Mouse (Mus musculus): Measurements from ENCODE around the gene Cisd2.

Gene Cisd2

DNA sequence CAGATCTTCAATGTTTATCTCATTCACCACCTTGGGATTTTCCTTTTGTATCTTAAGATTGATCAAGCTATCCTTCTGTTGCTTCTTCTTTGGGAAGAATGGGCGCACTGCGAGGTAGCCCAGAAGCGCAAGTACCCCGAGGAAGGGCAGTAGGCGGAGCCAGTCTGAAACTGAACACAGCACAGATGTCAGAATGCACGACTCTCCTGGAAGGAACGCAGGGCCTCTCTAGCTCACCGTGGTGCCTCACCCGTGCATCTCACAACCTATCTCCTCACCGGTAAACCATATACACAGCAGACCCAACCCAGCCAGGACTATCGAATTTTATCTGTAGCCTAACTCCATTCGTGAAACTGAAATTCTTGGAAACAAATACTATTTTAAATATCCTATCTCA lies 12.7 kb downstream of the Cisd2 start:
- DNase-seq (ENCODE audit: low read depth, low spot score), result no peak

DNA sequence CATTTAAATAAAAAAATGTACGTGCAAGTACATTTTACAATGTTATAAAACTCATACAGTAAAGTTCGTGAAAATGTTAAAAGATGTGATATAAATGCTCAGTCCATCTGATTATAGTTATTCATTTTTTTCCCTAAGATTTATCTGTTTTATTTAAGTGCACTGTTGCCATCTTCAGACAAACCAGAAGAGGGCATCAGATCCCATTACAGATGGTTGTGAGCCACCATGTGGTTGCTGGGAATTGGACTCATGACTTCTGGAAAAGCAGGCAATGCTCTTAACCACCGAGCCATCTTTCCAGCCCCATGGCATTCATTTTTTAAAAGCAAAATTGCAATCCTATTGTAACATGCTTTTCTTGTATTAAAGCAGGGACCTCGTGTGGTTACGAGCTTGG lies 14.5 kb downstream of the Cisd2 start:
- no peak for DNase-seq (ENCODE audit: low read depth, low spot score)

DNA sequence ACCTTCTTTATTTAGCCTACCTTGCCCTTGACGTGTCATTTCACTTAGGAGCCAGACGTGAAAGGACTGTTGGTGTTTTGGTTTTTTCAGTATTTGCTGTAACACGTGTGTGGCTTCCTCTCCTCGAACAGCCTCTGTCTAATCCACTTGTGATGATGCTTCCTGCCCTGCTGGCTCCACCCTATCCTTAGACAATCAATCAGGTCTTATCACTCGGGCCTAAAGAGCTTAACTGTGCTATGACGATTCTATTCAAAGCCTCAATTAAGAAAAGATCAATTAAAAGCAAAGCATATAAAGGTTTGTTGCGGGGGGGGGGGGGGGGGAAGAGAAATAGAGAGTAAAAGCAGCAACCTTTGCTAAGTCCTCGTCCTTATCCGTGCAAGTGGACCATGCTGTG lies 16.4 kb downstream of the Cisd2 start:
- no peak for DNase-seq (ENCODE audit: low read depth, low spot score)

DNA sequence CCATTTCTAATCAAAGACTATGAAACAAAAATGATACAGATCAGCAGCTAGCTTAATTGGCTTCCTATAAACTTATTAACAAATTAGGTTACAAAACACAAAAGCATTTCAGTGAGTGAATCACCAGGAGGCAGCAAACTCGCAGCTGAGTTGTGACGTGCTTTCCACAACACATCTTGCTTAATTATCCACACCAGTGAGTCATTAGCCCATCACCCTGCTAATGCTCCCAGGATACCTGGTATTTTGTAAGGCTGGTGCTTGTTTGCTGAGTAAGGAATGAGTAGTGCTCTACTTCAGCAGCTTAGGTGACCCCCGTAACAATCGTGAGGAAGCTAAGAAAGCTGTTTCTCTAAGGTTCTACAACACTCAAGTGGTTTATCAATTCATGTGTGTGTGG lies 19.1 kb downstream of the Cisd2 start:
- no peak for DNase-seq (ENCODE audit: low read depth, low spot score)

DNA sequence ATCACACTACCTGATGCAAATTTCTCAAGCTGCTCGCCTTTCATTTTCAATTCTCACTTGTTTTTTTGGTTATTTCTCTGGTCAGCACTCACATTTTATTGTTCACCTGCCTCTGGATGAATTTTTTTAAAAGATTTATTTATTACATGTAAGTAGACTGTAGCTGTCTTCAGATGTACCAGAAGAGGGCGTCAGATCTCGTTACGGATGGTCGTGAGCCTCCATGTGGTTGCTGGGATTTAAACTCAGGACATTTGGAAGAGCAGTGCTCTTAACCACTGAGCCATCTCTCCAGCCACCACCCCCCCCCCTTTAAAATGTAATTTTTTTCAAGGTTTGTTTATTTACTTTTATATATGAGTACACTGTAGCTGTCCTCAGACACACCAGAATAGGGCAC lies 19.9 kb downstream of the Cisd2 start:
- DNase-seq (ENCODE audit: low read depth, low spot score), result no peak

DNA sequence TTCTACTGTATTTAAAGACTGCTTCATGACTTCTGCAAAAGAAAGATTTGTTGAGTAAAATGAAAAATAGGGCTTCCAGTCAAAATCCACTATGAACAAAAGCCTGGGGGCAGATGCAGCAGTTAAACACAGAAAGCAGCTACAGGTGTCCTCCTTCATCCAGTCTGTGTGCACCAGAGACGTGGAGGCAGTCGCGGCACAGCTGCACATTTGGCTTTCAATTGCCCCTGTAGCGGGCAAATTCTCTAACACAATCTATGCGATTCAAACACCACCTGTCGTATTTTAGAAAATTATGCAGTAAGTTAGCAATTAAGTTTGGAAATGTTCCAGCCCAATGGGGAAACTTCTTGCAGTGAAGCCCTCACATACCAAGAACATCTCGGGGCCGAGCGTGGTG lies 20.5 kb downstream of the Cisd2 start:
- DNase-seq (ENCODE audit: low read depth, low spot score), result no peak

DNA sequence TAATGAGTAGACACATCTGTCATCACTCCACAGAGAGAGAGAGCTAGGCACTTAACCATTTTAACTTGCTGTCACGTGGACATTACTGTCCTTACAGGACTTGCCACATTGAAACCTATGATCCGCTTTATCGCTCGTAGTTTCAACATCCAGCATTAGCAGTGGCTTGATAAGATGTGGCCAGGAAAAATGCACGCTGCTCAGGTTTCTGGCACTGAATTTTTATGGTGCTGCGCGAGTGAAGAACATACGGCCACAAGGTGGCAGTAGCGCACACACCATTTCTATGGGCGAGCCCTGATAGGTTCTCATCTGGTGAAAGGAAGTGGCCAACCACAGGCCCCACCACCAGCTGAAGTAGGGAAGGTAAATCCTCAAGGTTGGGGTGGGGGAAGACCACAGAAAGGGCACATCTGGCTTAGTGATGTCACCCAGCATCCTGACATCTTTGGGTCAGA lies 21.5 kb downstream of the Cisd2 start:
- DNase-seq (ENCODE audit: low read depth, low spot score), result no peak

DNA sequence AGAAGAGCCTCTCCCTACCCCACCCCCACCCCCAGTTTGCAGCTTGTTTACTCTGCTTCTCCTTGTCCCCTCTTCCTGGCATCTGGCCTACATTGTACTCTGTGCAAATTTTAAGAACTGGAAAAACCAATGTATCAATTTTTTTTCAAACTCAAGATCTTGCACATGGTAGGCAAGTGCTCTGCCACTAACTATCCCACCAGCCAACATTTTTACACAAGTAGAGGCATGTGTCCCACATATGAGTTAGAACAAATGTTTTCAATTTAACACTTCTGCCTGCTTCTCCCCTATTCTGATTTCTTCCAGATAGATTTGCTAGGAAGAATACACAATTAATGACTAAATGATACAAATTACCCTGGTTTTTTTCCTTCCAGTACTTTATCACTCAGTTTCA lies 26.6 kb downstream of the Cisd2 start:
- no peak for DNase-seq (ENCODE audit: low read depth, low spot score)

DNA sequence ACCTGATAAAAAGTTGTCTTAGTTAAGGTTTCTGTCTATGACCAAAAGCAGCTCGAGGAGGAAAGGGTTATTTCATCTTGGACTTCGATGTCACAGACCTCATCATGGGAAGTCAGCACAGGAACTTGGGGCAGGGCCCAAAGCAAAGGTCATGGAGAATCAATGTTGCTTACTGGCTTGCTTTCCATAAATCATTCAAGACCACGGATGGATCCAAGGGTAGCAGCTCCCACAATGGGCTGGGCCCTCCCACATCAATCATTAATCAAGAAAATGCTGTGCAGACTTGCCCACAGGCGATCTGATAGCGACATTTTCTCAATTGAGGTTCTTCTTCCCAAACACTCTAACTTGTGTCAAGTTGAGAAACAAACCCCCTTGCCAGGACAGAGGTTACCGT lies 27.6 kb downstream of the Cisd2 start:
- DNase-seq (ENCODE audit: low read depth, low spot score), result no peak

DNA sequence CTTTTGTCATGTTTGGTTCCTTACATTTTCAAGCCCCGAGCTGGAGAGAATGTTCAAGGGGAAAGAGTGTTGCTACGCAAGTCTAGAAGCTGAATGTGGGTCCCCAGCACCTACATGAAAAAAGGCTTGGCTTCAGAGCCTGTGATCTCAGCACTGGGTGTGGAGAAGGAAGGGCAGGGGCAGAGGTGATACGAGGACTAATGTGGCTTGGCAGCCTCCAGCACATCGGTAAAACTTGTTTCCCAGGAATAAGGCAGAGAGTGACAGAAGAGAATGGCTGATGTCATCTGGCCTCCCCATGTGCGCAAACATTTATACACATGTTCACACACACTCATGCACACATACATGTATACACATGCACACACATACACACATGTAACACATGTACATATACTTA lies 28.6 kb downstream of the Cisd2 start:
- no peak for DNase-seq (ENCODE audit: low read depth, low spot score)

DNA sequence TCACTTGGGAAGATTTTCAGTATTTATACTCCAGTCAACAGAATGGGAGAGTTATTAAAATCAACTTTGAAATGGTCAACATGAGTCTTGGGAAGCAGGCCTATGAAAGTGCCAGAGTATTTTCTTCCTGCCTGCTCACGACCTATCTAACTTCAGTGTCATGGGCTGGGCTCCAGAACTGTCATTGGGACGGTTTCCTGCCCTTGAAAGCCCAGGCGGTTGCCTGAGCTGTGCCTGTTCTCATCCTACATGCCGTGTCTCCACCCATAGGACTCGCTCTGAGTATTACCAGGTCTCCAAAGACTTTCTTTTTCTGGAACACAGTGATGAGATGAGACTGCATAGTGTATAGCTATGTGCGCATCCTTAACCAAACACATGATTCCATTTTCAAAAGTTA lies 30.5 kb downstream of the Cisd2 start:
- no peak for DNase-seq (ENCODE audit: low read depth, low spot score)

DNA sequence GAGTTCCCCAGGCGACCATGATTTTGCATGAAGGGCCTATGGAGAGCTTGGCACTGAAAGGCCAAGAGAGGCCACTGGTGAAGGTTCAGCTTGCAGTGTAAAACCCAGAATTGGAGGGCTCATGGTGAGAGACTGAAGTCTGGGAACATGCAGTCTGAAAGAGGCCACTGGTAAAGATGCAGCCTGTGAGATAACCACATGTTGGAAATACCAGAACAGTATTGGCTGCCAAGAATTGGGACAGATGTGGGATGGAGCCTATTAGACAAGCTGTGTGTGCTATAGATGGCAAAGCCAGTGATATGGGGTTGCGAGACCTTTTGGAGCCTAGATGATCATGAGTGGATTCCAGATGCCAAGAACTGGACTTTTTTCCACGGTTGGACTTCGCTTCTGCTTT lies 43.9 kb downstream of the Cisd2 start:
- DNase-seq (ENCODE audit: low read depth, low spot score), result no peak

DNA sequence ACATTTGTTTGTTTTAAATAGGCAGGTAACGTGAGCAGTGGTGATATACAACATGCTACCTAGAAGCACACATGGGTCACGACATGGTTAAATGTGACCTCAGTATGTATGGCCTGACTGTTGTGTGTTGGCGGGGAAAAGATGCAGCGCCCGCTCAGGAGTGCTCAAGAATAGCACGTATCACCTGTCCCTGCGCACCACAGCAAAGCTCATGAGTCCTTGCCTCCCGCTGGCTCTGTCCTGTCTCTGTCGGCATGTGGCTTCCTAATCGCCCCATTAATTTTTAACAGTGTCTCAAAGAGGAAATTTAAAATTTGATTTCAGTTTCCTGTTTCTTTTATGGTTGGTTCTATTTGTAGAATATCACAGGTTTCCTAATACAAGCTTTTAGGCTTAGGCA lies 46.3 kb downstream of the Cisd2 start:
- no peak for DNase-seq (ENCODE audit: low read depth, low spot score)

DNA sequence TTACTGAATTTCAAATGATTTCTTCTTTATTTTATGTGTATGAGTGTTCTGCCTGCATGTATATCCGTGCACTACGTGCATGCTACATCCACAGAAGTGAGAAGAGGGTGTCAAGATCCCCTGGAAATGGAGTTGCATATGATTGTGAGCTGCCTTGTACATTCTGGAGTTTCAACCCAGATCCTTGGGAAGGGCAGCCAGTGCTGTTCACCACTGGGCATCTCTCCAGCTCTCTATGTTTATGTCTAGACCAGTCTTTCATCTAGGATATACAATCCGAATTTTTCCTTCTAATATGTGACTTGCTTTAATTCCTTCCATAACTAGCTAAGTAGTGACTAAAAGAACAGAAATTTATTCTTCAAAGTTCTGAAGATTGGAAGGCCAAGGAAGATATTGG lies 47.9 kb downstream of the Cisd2 start:
- DNase-seq (ENCODE audit: low read depth, low spot score), result no peak

DNA sequence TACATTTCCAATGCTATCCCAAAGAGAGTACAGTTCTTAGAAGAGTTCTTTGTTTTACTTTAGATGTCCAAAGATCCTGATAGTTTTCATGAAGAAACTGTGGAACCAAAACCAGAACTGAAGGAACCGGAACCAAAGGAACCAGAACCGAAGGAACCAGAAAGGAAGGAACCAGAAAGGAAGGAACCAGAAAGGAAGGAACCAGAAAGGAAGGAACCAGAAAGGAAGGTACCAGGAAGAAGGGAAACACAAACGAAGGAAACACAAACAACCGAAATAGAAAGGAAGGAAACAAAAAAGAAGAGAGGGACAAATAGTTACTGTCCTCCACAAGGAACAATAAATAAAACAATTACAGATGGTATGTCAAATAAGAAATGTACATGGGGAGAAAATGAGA lies 66.3 kb downstream of the Cisd2 start:
- no peak for DNase-seq (ENCODE audit: low read depth, low spot score)
